Mouse (Mus musculus) right cerebral cortex, postnatal 25 days (tissue): ENCODE results near the gene 9930111J21Rik1.
"Not testable (repeated sequence)": the region's sequence is repeated elsewhere in the genome, so short reads cannot be mapped to it uniquely, and the experiment has no call there.

Source experiments
- DNase-seq: peaks from one replicate; pipeline ENCODE4 v3.0.0; 2022

The 9930111J21Rik1 gene

GRCm38 (mm10) chr11:48979251-48979650 is at the start of gene 9930111J21Rik1:
Gene 9930111J21Rik1 (minus strand): TSS chr11:48979398.
- DNase-seq = not testable (repeated sequence)

GRCm38 (mm10) chr11:49012074-49012473 is 32.9 kb upstream of the 9930111J21Rik1 start:
- DNase-seq = not testable (repeated sequence)

DNA sequence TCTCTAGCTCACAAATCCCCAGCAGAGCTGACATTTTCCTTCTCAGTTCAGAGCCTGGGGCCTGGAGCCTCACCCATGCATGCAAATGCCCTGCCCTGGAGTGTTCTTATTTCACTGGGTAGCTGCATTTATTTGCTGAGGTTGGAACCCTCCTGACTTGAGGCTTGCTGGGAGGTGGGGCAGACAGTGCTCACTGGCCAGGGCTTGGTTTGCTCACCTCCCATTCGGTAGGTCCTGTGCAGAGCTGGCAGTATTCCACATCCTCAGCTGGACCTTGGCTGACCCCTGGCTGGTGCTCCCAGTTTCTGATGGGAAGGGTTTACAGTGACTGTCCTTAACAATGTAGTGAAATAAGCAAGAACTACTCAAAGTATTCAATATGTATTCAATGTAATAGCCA is 27.6 kb upstream of the 9930111J21Rik1 start:
- DNase-seq = not testable (repeated sequence)

DNA sequence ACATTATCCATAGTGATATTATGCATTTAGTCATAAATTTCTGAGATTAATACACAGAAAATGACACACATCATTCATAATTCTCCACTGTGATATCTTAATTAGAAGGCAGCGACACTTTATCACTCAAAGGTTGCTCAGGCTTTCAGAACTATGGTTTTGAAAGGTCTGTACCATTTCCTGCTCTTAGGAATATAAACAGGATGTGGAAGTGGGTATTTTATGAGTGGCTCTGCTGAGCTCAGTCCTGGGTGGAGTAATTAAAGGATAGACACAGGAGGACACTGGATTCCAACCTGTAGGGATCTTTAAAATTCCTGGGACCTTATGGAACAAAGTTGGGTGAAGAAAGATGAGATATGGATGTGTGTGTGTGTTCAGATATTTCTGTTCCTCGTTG is 27.1 kb upstream of the 9930111J21Rik1 start:
- DNase-seq = not testable (repeated sequence)

- DNase-seq = not testable (repeated sequence)
These were observed 21.2 kb upstream of the 9930111J21Rik1 start for GRCm38 (mm10) chr11:49000411-49000810.

GRCm38 (mm10) chr11:48994018-48994417 is 14.8 kb upstream of the 9930111J21Rik1 start, which contains the start of gene Tgtp1:
Gene Tgtp1 (minus strand): TSS chr11:48994172.
- not testable (repeated sequence) for DNase-seq

DNA sequence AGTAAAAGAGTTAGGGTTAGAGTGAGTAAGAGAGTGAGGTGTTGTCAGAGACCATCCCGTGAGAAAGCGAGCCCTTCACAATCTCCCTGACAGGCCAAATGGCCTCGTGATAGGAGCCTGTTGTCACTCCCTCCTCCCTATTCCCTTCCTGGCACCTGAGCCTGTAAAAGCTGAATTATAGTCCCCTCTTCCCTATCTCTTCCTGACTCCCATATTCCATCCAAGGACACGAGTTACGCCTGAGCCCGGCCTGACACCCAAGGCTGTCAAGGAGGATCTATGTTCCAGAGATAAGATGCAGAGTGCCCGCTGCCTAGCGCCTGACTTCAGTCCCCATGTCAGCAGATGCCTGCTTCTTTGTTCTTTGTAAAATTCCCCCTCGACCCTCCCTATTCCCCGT is 14.1 kb upstream of the 9930111J21Rik1 start:
- DNase-seq = not testable (repeated sequence)

DNA sequence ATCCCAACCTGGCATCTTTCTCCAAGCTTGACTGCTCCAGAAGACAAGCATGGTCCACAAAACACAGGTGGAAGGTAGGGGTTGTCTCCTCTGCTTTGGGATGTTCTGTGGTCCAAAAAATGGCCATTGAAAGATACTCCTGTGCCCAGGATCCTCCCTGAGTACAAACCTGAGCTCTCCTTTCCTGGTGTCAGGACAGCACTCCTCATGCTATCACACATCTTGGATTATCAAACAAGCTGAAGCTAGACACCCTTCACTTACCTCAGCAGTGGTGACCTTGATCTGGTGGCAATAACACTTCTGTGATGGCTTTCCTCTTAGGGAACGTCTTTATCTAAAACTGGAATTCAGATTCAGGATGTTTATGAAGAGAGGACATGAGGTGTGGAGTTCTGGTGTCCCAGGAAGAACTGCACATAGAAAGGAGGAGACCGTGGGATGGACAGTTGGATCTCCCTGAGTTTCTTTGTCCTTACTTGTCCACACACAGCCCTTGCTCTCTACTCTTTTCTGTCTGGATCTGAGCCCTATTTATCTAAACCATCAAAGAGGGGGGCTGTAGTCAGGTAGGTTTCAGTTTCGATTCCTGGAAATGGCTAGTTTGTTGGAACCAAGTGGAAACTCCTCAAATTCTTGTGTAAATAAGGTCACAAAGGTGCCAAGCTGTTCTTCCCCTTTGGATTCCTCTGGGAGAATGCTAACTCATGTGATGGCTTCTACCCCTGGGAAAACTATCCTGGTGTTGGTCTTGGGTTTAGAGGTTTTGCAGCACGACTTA is 12.7 kb upstream of the 9930111J21Rik1 start, which contains the start of gene Gm12185:
Gene Gm12185, minus strand, starts transcription at position 487 of the 781 bp plus-strand sequence.
- DNase-seq = not testable (repeated sequence)

DNA sequence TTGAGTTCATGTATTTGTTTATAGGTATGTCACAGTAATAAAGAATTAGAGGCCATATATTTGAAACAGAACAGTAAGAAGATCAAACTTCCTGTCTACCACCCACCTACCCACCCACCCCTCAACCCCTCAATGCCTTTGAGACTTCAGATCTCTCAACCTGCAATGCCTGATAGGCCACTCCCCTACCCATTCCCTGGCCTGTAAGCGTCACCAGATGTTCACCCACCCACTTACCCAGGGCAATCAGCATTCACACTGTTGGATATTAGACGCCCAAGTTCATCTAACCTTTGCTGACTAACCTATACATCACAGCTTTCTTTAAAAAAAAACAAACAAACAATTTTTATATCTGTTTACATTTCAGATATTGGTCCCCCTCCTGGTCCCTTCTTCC is 10.8 kb upstream of the 9930111J21Rik1 start:
- DNase-seq = not testable (repeated sequence)

DNA sequence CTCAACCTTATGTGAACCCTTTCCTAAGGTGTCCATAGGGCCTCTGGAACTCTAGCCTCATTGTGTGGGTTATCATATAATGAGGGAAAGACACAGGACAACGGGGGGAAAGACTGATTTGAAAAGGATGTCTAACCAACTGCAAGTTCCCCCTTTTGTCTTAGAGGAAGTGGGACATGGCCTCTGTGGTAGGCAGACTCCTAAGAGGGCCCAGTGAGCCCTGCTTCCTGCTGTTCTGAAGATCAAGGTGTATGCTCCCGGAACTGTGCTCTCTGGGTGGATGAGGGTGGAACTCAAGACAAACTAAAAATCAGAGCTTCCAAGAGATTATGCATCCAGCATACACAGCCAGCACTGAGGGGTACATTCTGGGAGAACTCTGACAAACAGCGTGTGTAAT is 9.0 kb upstream of the 9930111J21Rik1 start:
- DNase-seq = not testable (repeated sequence)

GRCm38 (mm10) chr11:48982848-48983247 is 3.6 kb upstream of the 9930111J21Rik1 start:
- DNase-seq = not testable (repeated sequence)

- DNase-seq = not testable (repeated sequence)
These were observed 854 bp upstream of the 9930111J21Rik1 start for GRCm38 (mm10) chr11:48980052-48980451.

GRCm38 (mm10) chr11:48978240-48978939 is 808 bp downstream of the 9930111J21Rik1 start, which contains the start of gene Olfr56:
Gene Olfr56 (plus strand): TSS chr11:48978889.
- not testable (repeated sequence) for DNase-seq

DNA sequence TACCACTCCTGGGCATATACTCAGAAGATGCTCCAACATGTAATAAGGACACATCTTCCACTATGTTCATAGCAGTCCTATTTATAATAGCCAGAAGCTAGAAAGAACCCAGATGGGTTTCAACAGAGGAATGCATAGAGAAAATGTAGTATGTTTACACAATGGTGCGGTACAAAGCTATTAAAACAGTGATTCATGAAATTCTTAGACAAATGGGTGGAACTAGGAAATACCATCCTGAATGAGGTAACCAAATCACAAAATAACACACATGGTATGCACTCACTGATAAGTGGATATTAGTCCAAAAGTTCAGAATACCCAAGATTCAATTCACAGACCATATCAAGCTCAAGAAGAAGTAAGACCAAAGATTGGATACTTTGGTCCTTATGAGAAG is 4.5 kb downstream of the 9930111J21Rik1 start:
- DNase-seq = not testable (repeated sequence)

- DNase-seq = not testable (repeated sequence)
These were observed 33.1 kb downstream of the 9930111J21Rik1 start, which contains the start of gene Psme2b for GRCm38 (mm10) chr11:48946090-48946489. Gene Psme2b (minus strand): TSS chr11:48946190.

GRCm38 (mm10) chr11:48939286-48939685 is 39.9 kb downstream of the 9930111J21Rik1 start:
- DNase-seq = not testable (repeated sequence)

GRCm38 (mm10) chr11:48935291-48935690 is 43.9 kb downstream of the 9930111J21Rik1 start:
- not testable (repeated sequence) for DNase-seq

DNA sequence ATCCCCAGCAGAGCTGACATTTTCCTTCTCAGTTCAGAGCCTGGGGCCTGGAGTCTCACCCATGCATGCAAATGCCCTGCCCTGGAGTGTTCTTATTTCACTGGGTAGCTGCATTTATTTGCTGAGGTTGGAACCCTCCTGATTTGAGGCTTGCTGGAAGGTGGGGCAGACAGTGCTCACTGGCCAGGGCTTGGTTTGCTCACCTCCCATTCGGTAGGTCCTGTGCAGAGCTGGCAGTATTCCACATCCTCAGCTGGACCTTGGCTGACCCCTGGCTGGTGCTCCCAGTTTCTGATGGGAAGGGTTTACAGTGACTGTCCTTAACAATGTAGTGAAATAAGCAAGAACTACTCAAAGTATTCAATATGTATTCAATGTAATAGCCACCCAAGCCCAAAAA is 45.3 kb downstream of the 9930111J21Rik1 start:
- not testable (repeated sequence) for DNase-seq

DNA sequence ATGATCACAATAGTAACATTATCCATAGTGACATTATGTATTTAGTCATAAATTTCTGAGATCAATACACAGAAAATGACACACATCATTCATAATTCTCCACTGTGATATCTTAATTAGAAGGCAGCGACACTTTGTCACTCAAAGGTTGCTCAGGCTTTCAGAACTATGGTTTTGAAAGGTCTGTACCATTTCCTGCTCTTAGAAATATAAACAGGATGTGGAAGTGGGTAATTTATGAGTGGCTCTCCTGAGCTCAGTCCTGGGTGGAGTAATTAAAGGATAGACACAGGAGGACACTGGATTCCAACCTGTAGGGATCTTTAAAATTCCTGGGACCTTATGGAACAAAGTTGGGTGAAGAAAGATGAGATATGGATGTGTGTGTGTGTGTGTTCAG is 45.8 kb downstream of the 9930111J21Rik1 start:
- DNase-seq = not testable (repeated sequence)

DNA sequence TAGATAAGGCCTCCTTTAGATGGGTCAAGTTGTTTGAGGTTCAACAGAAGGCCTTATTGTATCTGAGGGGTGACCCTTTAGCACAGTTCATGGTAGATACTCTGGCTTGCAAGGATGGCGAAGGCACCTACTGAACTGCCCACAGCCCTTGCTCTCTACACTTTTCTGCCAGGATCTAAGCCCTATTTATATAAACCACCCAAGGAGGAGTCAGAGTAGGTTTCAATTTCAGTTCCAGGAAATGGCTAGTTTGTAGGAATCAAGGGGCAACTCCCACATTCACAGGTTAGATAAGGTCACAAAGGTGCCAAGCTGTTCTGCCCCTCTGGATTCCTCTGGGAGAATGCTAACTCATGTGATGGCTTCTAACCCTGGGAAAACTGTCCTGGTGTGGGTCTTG is 51.1 kb downstream of the 9930111J21Rik1 start:
- not testable (repeated sequence) for DNase-seq

DNA sequence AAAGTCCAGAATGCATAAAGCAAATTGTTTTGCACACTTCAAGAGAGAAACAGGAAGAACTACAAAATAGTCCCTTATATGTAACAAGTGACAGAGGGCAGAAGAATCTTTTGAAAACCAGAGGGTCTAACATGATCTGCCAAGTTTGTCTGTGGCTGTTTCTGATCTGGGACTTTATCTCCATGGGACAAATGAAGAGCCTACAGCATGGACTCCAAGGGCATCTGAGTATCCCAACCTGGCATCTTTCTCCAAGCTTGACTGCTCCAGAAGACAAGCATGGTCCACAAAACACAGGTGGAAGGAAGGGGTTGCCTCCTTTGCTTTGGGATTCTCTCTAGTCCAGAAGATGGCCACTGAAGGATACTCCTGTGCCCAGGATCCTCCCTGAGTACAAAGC is 52.8 kb downstream of the 9930111J21Rik1 start:
- DNase-seq = not testable (repeated sequence)

DNA sequence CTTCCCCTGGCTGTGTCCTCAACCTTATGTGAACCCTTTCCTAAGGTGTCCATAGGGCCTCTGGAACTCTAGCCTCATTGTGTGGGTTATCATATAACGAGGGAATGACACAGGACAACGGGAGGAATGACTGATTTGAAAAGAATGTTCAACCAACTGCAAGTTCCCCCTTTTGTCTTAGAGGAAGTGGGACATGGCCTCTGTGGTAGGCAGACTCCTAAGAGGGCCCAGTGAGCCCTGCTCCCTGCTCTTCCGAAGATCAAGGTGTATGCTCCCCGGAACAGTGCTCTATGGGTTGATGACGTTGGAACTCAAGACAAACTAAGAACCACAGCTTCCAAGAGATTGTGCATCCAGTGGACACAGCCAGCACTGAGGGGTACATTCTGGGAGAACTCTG is 55.4 kb downstream of the 9930111J21Rik1 start:
- not testable (repeated sequence) for DNase-seq

DNA sequence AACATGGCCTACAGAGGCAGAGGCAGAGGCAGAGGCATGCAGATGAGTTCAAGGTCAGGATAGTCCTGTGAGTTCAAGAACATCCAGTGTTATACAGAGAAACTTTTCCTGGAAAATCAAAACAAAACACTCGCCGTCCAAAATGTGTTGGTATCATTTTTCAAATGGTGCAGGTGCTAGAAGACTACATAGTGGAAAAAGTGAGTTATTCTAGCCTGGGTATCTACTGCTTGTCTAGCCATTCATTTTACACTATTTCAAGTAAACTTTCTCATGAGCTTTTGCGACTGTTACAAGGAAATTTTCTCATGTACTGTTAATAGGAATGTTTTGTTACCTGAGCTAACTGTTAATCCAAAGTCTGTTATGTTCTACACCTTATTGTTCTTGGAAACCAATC is 60.8 kb downstream of the 9930111J21Rik1 start:
- no peak for DNase-seq
